Mouse (Mus musculus): Measurements from ENCODE around the gene Pim1. TPM values are rescaled to one million over a fixed set of nuclear protein-coding genes. Genes with fewer than 3 reads are reported as not detected.

The Pim1 gene
- 11.8 and 12.8 TPM in 2 replicates for polyA plus RNA-seq (2015; fragmentation: Nextera tagmentation; extraction: Ambion mirVana)

GRCm38 (mm10) chr17:29490713-29491581 lies at the start of gene Pim1:
TSS of gene Pim1 (plus strand) at chr17:29490753.
- no peak; the same call in 1 of the 2 replicates for ATAC-seq
- Histone ChIP-seq H3K36me3 (ENCODE audit: control insufficient read depth, insufficient read depth, low read length) (no peaks in the 10 kb centered on the region; the same call in 1 of the 2 replicates), H3K9me3 (ENCODE audit: control insufficient read depth, low read length) (no peaks in the 10 kb centered on the region), H3K27me3 (replicated peaks; ENCODE audit: control insufficient read depth, insufficient read depth, low read length) (no peaks in the 10 kb centered on the region), H3K27ac (ENCODE audit: low read length) (peak within 1 kb of the TSS; percentile 90), H3K4me1 (ENCODE audit: control insufficient read depth, insufficient read depth, low read length) (peaks cover 14% of the 10 kb centered on the region), H3K9ac (ENCODE audit: low read depth, low read length) (peak within 1 kb of the TSS; percentile 97), H3K4me3 (ENCODE audit: low read length) (peak within 1 kb of the TSS; percentile 92), H3K4me2 (ENCODE audit: low read depth, low read length) (peak within 1 kb of the TSS; percentile 91)
- under 1% methylated on average over 94 of the region's 99 CpGs for WGBS

- no peaks in the 10 kb centered on the region for H3K36me3 ChIP-seq (ENCODE audit: control insufficient read depth, insufficient read depth, low read length)
- H3K4me1 ChIP-seq (ENCODE audit: control insufficient read depth, insufficient read depth, low read length), result peaks cover 45% of the 10 kb centered on the region
- no peak overlapping the region for H3K4me3 ChIP-seq (ENCODE audit: low read length)
- 53% methylated on average over 4 of the region's 4 CpGs for WGBS
- no peak overlapping the region for H3K4me2 ChIP-seq (ENCODE audit: low read depth, low read length)
- peak; percentile 21; the same call in 1 of the 2 replicates for ATAC-seq
- H3K27ac ChIP-seq (ENCODE audit: low read length), result peak overlapping the region; percentile 73
- no peaks in the 10 kb centered on the region for H3K27me3 ChIP-seq (replicated peaks; ENCODE audit: control insufficient read depth, insufficient read depth, low read length)
- no peaks in the 10 kb centered on the region for H3K9me3 ChIP-seq (ENCODE audit: control insufficient read depth, low read length)
- no peak overlapping the region for H3K9ac ChIP-seq (ENCODE audit: low read depth, low read length)
Observed at GRCm38 (mm10) chr17:29441562-29441961, 49.0 kb upstream of the Pim1 start.

GRCm38 (mm10) chr17:29442131-29442557 lies 48.4 kb upstream of the Pim1 start:
- peaks cover 44% of the 10 kb centered on the region for H3K4me1 ChIP-seq (ENCODE audit: control insufficient read depth, insufficient read depth, low read length)
- 50% methylated on average over 7 of the region's 7 CpGs for WGBS

GRCm38 (mm10) chr17:29443724-29444123 lies 46.8 kb upstream of the Pim1 start:
- ATAC-seq, result peak; percentile 21; the same call in 1 of the 2 replicates
- Histone ChIP-seq H3K4me1 (ENCODE audit: control insufficient read depth, insufficient read depth, low read length) (peaks cover 43% of the 10 kb centered on the region), H3K9ac (ENCODE audit: low read depth, low read length) (no peak overlapping the region), H3K4me2 (ENCODE audit: low read depth, low read length) (no peak overlapping the region), H3K4me3 (ENCODE audit: low read length) (no peak overlapping the region), H3K9me3 (ENCODE audit: control insufficient read depth, low read length) (no peaks in the 10 kb centered on the region), H3K36me3 (ENCODE audit: control insufficient read depth, insufficient read depth, low read length) (no peaks in the 10 kb centered on the region), H3K27ac (ENCODE audit: low read length) (no peak overlapping the region), H3K27me3 (replicated peaks; ENCODE audit: control insufficient read depth, insufficient read depth, low read length) (no peaks in the 10 kb centered on the region)
- WGBS, result 65% methylated on average over 4 of the region's 4 CpGs

More at GRCm38 (mm10) chr17:29442131-29442557, 48.4 kb upstream of the Pim1 start:
- ATAC-seq, result no peak; the same call in 1 of the 2 replicates
- Histone ChIP-seq H3K4me3 (ENCODE audit: low read length) (no peak overlapping the region), H3K4me2 (ENCODE audit: low read depth, low read length) (no peak overlapping the region), H3K27ac (ENCODE audit: low read length) (peak overlapping the region; percentile 73), H3K9me3 (ENCODE audit: control insufficient read depth, low read length) (no peaks in the 10 kb centered on the region), H3K27me3 (replicated peaks; ENCODE audit: control insufficient read depth, insufficient read depth, low read length) (no peaks in the 10 kb centered on the region), H3K36me3 (ENCODE audit: control insufficient read depth, insufficient read depth, low read length) (no peaks in the 10 kb centered on the region), H3K9ac (ENCODE audit: low read depth, low read length) (no peak overlapping the region)

- peaks cover 37% of the 10 kb centered on the region for H3K4me1 ChIP-seq (ENCODE audit: control insufficient read depth, insufficient read depth, low read length)
- no peak overlapping the region for H3K4me3 ChIP-seq (ENCODE audit: low read length)
- H3K4me2 ChIP-seq (ENCODE audit: low read depth, low read length), result no peak overlapping the region
- 16% methylated on average over 8 of the region's 8 CpGs for WGBS
- H3K27me3 ChIP-seq (replicated peaks; ENCODE audit: control insufficient read depth, insufficient read depth, low read length), result no peaks in the 10 kb centered on the region
- H3K36me3 ChIP-seq (ENCODE audit: control insufficient read depth, insufficient read depth, low read length), result no peaks in the 10 kb centered on the region
- H3K9me3 ChIP-seq (ENCODE audit: control insufficient read depth, low read length), result no peaks in the 10 kb centered on the region
- H3K9ac ChIP-seq (ENCODE audit: low read depth, low read length), result peak overlapping the region; percentile 28; the same call in 1 of the 2 replicates
- 0 out of 2 replicates have a peak, but pooled peaks have one; percentile 24 for ATAC-seq
- peak overlapping the region; percentile 54 for H3K27ac ChIP-seq (ENCODE audit: low read length)
Observed at GRCm38 (mm10) chr17:29445072-29445471, 45.5 kb upstream of the Pim1 start.

GRCm38 (mm10) chr17:29447323-29447722 lies 43.2 kb upstream of the Pim1 start:
- no peaks in the 10 kb centered on the region for H3K9me3 ChIP-seq (ENCODE audit: control insufficient read depth, low read length)
- H3K9ac ChIP-seq (ENCODE audit: low read depth, low read length), result no peak overlapping the region
- H3K4me1 ChIP-seq (ENCODE audit: control insufficient read depth, insufficient read depth, low read length), result peaks cover 32% of the 10 kb centered on the region
- no peak overlapping the region for H3K4me3 ChIP-seq (ENCODE audit: low read length)
- WGBS, result 37% methylated on average over 3 of the region's 3 CpGs
- no peak overlapping the region for H3K4me2 ChIP-seq (ENCODE audit: low read depth, low read length)
- H3K36me3 ChIP-seq (ENCODE audit: control insufficient read depth, insufficient read depth, low read length), result no peaks in the 10 kb centered on the region
- H3K27me3 ChIP-seq (replicated peaks; ENCODE audit: control insufficient read depth, insufficient read depth, low read length), result no peaks in the 10 kb centered on the region
- peak; percentile 6; the same call in 1 of the 2 replicates for ATAC-seq
- no peak overlapping the region for H3K27ac ChIP-seq (ENCODE audit: low read length)

- H3K27ac ChIP-seq (ENCODE audit: low read length), result peak overlapping the region; percentile 50
Observed at GRCm38 (mm10) chr17:29448055-29448454, 42.5 kb upstream of the Pim1 start.

GRCm38 (mm10) chr17:29448561-29448960 lies 42.0 kb upstream of the Pim1 start:
- no peak for ATAC-seq
- no peak overlapping the region for H3K27ac ChIP-seq (ENCODE audit: low read length)
- no peak overlapping the region for H3K4me2 ChIP-seq (ENCODE audit: low read depth, low read length)
- no peaks in the 10 kb centered on the region for H3K27me3 ChIP-seq (replicated peaks; ENCODE audit: control insufficient read depth, insufficient read depth, low read length)
- H3K4me3 ChIP-seq (ENCODE audit: low read length), result no peak overlapping the region
- H3K9ac ChIP-seq (ENCODE audit: low read depth, low read length), result no peak overlapping the region
- 41% methylated on average over 2 of the region's 2 CpGs for WGBS
- peaks cover 32% of the 10 kb centered on the region for H3K4me1 ChIP-seq (ENCODE audit: control insufficient read depth, insufficient read depth, low read length)
- H3K9me3 ChIP-seq (ENCODE audit: control insufficient read depth, low read length), result no peaks in the 10 kb centered on the region
- H3K36me3 ChIP-seq (ENCODE audit: control insufficient read depth, insufficient read depth, low read length), result no peaks in the 10 kb centered on the region

More at GRCm38 (mm10) chr17:29448055-29448454, 42.5 kb upstream of the Pim1 start:
- H3K9me3 ChIP-seq (ENCODE audit: control insufficient read depth, low read length), result no peaks in the 10 kb centered on the region
- H3K4me1 ChIP-seq (ENCODE audit: control insufficient read depth, insufficient read depth, low read length), result peaks cover 32% of the 10 kb centered on the region
- 52% methylated on average over 8 of the region's 8 CpGs for WGBS
- no peaks in the 10 kb centered on the region for H3K27me3 ChIP-seq (replicated peaks; ENCODE audit: control insufficient read depth, insufficient read depth, low read length)
- H3K4me3 ChIP-seq (ENCODE audit: low read length), result no peak overlapping the region
- H3K36me3 ChIP-seq (ENCODE audit: control insufficient read depth, insufficient read depth, low read length), result no peaks in the 10 kb centered on the region
- ATAC-seq, result no peak
- H3K9ac ChIP-seq (ENCODE audit: low read depth, low read length), result no peak overlapping the region; the same call in 1 of the 2 replicates
- no peak overlapping the region for H3K4me2 ChIP-seq (ENCODE audit: low read depth, low read length)

Data from intestine, embryonic 16.5 days (tissue).